Mouse (Mus musculus): Measurements from ENCODE around the gene Ap1s3. TPM values are rescaled to one million over a fixed set of nuclear protein-coding genes. Genes with fewer than 3 reads are reported as not detected.
"Not testable (repeated sequence)": the region's sequence is repeated elsewhere in the genome, so short reads cannot be mapped to it uniquely, and the experiment has no call there.

Gene Ap1s3
- polyA plus RNA-seq, 1 experiment from 2014 or later = 0.13 TPM

DNA sequence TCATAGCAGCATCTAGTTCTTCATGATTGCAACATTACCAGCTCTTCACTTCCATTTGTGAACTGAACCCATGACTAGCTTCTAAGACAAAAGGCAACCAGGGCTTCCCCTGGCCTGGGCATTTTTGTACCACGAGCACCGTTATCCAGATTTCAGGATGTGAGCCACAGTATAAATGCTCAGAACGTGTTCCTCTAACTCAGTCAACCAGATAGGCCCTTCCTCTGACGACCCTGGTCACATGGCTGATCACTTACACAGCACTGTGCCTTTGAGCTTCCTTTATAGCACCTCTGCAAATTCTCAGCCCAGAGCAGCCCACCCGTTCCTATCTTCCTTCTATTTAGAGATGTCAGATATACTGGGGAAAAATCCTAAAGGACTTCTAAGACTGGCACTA, 42.0 kb downstream of the Ap1s3 start:
- Histone ChIP-seq H3K36me3 (no peaks in the 10 kb centered on the region), H3K9ac (replicated peaks) (no peak overlapping the region), H3K4me1 (peaks cover 5% of the 10 kb centered on the region; the same call in 1 of the 2 replicates), H3K4me2 (no peak overlapping the region), H3K27ac (replicated peaks) (no peak overlapping the region), H3K4me3 (replicated peaks) (no peak overlapping the region), H3K9me3 (replicated peaks) (no peaks in the 10 kb centered on the region), H3K27me3 (replicated peaks) (no peaks in the 10 kb centered on the region)
- ATAC-seq (ENCODE audit: low FRiP score) = no peak
- WGBS = 68% methylated on average over 5 of the region's 5 CpGs

DNA sequence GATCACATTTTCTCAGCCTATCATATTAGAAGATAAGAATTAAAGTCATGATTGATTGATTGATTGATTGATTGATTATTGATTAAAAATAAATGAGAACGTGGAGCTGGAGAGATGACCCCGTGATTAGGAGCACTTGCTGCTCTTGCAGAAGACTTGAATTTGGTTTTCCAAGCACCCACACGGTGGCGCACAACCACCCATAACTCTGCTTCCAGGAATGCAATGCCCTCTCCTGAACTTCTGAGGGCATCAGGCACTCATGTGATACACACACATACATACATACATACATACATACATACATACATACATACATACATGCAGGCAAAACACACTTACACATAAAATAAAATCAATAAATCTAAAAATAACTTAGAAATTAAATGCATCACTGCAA, 45.6 kb downstream of the Ap1s3 start:
- no peaks in the 10 kb centered on the region for H3K4me1 ChIP-seq
- H3K9ac ChIP-seq (replicated peaks) = no peak overlapping the region
- no peaks in the 10 kb centered on the region for H3K9me3 ChIP-seq (replicated peaks)
- no peak for ATAC-seq (ENCODE audit: low FRiP score)
- no peaks in the 10 kb centered on the region for H3K36me3 ChIP-seq
- H3K4me3 ChIP-seq (replicated peaks) = no peak overlapping the region
- no peak overlapping the region for H3K27ac ChIP-seq (replicated peaks)
- H3K27me3 ChIP-seq (replicated peaks) = no peaks in the 10 kb centered on the region
- H3K4me2 ChIP-seq = no peak overlapping the region
- 65% methylated on average over 4 of the region's 4 CpGs for WGBS

DNA sequence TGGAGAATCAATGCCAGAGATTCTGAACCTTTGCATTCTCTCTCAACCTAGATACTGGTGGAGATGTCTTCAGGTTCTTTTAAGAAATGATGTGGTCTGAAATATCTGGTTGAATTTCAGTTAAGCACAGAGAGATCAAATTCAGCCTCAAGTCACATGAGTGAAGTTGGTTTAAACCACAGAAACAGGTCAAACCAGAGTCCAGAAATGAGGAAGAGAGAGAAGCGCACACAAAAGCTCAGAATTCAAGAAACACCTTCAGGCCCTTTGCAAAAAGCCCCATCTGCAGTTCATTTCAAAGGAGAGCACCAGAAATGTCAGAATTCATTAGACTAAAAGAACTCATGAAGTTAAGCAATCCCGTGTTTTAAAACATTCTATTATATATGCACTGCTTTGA, 52.3 kb downstream of the Ap1s3 start:
- Histone ChIP-seq H3K9ac (replicated peaks) (no peak overlapping the region), H3K9me3 (replicated peaks) (peaks cover 4% of the 10 kb centered on the region; the same call in 1 of the 2 replicates), H3K36me3 (no peaks in the 10 kb centered on the region), H3K27ac (replicated peaks) (no peak overlapping the region), H3K4me1 (no peaks in the 10 kb centered on the region), H3K4me2 (no peak overlapping the region), H3K27me3 (replicated peaks) (no peaks in the 10 kb centered on the region), H3K4me3 (replicated peaks) (no peak overlapping the region)
- ATAC-seq (ENCODE audit: low FRiP score) = no peak
- WGBS = 94% methylated on average over 2 of the region's 2 CpGs

DNA sequence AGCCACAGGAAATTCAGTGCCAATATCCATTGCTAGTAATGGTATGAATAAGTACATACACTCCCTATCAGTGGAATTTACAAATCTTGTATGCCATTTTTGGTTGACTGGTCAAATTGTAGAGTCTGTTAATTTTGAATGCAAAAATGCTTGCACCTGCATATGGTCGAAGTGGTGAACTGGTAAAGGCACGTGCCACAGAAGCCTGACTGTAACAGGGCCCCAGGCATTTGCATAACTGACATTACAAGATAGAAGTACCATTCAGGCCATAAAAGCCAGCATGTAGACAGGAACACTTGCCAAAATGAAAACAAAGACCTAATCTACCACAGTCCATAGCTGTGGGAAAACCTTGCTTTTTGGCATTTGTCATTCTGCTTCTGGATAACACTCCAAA, 55.3 kb downstream of the Ap1s3 start:
- Histone ChIP-seq H3K4me2 (no peak overlapping the region), H3K4me1 (no peaks in the 10 kb centered on the region), H3K9me3 (replicated peaks) (peaks cover 6% of the 10 kb centered on the region; the same call in 1 of the 2 replicates), H3K9ac (replicated peaks) (no peak overlapping the region), H3K4me3 (replicated peaks) (no peak overlapping the region), H3K27me3 (replicated peaks) (no peaks in the 10 kb centered on the region), H3K36me3 (no peaks in the 10 kb centered on the region), H3K27ac (replicated peaks) (no peak overlapping the region)
- 47% methylated on average over 2 of the region's 2 CpGs for WGBS
- ATAC-seq (ENCODE audit: low FRiP score) = 0 out of 2 replicates have a peak, but pooled peaks have one; percentile 41

DNA sequence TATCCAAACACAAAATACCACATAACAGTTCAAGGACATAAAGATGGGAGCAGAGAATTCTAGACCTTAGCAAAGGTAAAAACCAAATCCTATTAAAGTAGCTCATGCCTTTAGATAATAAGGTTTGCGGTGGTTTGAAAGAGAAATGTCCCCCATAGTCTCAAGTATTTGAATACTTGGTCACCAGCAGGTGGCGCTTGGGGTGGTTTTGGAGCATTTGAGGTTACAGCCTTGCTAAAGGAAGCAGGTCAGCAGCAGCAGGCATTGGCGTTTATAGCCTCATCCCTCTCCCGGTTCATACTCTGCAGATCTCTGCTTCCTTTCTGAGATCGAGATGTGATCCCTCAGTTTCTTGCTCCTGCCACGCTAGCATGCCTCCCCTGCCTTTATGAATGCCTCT, 57.3 kb downstream of the Ap1s3 start:
- H3K4me3 ChIP-seq (replicated peaks) = no peak overlapping the region
- H3K9me3 ChIP-seq (replicated peaks) = peaks cover 6% of the 10 kb centered on the region; the same call in 1 of the 2 replicates
- no peaks in the 10 kb centered on the region for H3K27me3 ChIP-seq (replicated peaks)
- no peak overlapping the region for H3K9ac ChIP-seq (replicated peaks)
- no peaks in the 10 kb centered on the region for H3K36me3 ChIP-seq
- H3K27ac ChIP-seq (replicated peaks) = no peak overlapping the region
- no peaks in the 10 kb centered on the region for H3K4me1 ChIP-seq
- WGBS = 94% methylated on average over 6 of the region's 6 CpGs
- no peak overlapping the region for H3K4me2 ChIP-seq
- ATAC-seq (ENCODE audit: low FRiP score) = no peak

DNA sequence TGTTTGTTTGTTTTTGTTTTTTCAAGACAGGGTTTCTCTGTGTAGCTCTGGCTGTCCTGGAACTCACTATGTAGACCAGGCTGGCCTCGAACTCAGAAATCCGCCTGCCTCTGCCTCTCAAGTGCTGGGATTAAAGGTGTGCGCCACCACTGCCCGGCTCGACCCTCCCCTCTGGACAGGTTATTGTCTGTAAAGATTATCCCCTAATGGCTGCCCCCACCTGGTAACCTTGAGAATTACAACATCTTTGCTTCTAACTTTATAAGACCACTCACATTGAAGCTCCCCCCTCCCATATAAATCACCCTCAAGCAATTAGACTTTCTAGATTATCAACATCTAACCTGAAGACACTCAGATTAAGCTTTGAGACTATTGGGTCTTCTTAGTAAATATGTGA, 60.5 kb downstream of the Ap1s3 start:
- not testable (repeated sequence) for H3K4me2 ChIP-seq; H3K4me3 ChIP-seq (replicated peaks); H3K27ac ChIP-seq (replicated peaks); ATAC-seq (ENCODE audit: low FRiP score); H3K4me1 ChIP-seq; H3K9me3 ChIP-seq (replicated peaks); H3K9ac ChIP-seq (replicated peaks); H3K36me3 ChIP-seq; H3K27me3 ChIP-seq (replicated peaks)
- 93% methylated on average over 5 of the region's 5 CpGs for WGBS

DNA sequence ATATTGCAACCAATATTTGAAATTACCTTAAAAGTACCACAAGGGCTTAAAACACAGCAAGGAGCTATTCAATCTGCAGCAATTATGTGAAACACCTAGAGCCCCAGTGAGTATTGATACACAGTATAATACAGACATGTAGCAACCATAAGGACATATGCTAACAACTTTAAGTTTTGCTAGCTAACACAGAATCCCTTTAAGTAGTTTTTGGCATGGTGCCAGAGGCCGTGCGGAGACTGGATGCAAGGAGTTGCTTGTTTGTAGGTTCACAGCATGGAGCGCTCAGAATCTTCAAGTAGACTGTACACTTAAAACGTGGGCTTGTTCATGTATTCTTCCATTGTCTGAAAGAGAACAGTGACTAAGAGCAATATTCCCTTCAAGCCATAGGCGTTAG, 62.9 kb downstream of the Ap1s3 start:
- not testable (repeated sequence) for H3K4me1 ChIP-seq; H3K36me3 ChIP-seq; H3K4me3 ChIP-seq (replicated peaks); H3K27me3 ChIP-seq (replicated peaks); ATAC-seq (ENCODE audit: low FRiP score); H3K9ac ChIP-seq (replicated peaks); H3K9me3 ChIP-seq (replicated peaks); H3K27ac ChIP-seq (replicated peaks); H3K4me2 ChIP-seq
- 43% methylated on average over 5 of the region's 5 CpGs for WGBS

DNA sequence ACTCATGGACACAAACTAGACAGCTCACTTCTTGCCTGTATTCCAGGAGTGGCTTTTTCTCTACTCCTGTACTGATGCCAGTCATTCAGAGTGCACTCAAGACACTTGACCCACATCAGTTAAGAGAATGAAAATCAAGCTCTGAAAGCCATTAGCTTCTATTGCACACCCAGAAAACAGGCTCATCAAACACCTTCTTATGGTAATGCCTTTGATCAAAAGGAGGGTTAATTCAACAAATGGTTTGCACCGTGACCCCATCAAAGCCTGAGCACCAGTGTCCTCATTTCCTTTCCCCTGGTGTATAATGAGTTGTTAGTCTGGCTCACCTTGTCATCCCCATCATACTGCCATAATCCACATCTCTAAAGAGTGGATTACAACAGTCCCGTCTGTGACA, 69.3 kb downstream of the Ap1s3 start:
- 51% methylated on average over 2 of the region's 2 CpGs for WGBS
- Histone ChIP-seq H3K27me3 (replicated peaks) (no peaks in the 10 kb centered on the region), H3K9me3 (replicated peaks) (no peaks in the 10 kb centered on the region), H3K27ac (replicated peaks) (no peak overlapping the region), H3K4me2 (no peak overlapping the region), H3K4me3 (replicated peaks) (no peak overlapping the region), H3K9ac (replicated peaks) (no peak overlapping the region), H3K36me3 (no peaks in the 10 kb centered on the region), H3K4me1 (no peaks in the 10 kb centered on the region)
- ATAC-seq (ENCODE audit: low FRiP score) = no peak

DNA sequence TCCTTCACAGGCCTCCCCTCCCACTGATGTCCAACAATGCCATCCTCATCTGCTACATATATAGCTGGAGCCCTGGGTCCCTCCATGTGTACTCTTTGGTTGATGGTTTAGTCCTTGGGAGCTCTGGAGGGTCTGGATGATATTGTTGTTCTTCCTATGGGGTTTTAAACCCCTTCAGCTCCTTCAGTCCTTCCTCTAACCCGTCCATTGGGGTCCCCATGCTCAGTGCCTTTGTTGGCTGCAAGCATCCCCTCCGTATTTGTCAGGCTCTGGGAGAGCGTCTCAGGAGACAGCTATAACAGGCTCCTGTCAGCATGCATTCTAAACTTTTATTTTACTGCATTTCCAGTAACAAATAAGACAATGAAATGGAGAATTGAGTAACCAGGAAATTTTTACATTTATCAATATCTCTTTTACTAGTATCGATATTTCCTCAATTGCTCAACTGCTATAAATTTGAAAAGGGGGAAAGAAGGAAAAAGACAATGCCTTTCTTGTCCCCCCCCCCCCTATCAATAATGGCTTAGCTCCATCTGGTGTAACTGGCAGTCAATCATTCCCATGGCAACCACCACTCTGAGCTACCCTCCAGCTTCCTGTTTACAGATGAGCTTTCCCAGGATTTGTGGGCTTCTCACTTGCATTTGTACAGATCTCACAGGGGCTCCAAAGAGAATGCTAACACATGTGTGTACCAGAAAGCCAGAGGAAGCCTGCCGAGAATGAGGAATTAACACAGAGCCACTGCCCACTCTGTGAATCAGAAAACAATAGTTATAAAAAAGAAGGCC, 73.2 kb downstream of the Ap1s3 start:
- peak; percentile 74; the same call in 1 of the 2 replicates for ATAC-seq (ENCODE audit: low FRiP score)
- H3K4me1 ChIP-seq = no peaks in the 10 kb centered on the region
- 12% methylated on average over 5 of the region's 5 CpGs for WGBS
- H3K36me3 ChIP-seq = no peaks in the 10 kb centered on the region
- no peak overlapping the region for H3K27ac ChIP-seq (replicated peaks)
- no peak overlapping the region for H3K4me2 ChIP-seq
- H3K4me3 ChIP-seq (replicated peaks) = no peak overlapping the region
- H3K27me3 ChIP-seq (replicated peaks) = no peaks in the 10 kb centered on the region
- no peak overlapping the region for H3K9ac ChIP-seq (replicated peaks)
- no peaks in the 10 kb centered on the region for H3K9me3 ChIP-seq (replicated peaks)

DNA sequence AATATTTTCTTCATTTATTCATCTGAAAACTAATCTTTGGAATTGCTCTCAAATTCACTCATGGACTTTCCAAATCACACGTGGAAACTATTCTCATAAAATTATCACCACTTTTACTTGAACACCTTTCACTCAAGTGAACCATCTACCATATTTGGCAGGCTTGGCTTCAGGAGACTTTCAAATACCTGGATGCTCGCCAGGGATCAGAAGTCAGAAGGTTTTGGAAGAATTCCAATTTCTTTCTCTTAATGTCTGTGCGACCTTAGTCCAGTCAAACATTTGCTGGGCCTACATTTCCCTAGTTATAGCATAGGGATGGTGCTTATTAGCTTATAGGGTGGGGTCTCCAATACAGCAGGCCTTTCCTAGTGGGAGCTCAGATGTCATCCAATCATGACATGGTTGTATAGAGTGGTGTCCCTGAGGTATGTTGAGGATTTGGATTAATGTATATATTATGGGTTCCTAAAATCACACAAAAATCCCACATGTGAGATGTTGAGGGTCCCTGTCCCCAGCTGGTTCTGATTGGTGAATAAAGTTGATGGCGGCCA, 79.0 kb downstream of the Ap1s3 start:
- Histone ChIP-seq H3K27ac (replicated peaks) (no peak overlapping the region), H3K4me3 (replicated peaks) (no peak overlapping the region), H3K9ac (replicated peaks) (no peak overlapping the region), H3K9me3 (replicated peaks) (no peaks in the 10 kb centered on the region), H3K36me3 (no peaks in the 10 kb centered on the region), H3K27me3 (replicated peaks) (no peaks in the 10 kb centered on the region), H3K4me1 (no peaks in the 10 kb centered on the region), H3K4me2 (no peak overlapping the region)
- ATAC-seq (ENCODE audit: low FRiP score) = no peak
- WGBS = 87% methylated on average over 4 of the region's 4 CpGs

DNA sequence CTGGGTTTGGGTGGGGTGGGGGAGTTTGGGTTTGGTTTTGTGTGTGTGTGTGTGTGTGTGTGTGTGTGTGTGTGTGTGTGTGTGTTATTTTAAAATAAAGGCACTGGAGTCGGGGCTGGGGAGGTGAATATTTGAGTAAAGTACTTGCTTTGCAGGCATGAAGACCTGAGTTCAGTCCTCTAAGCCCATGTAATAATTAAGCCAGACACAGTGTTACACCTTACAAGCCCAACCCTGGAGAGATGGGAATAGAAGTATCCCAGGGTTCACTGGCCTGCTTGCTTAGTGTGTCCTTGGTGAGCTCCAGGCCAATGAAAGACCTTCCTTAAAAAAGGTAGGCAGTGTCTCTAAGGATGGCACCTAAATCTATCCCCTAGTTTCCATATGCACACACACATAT, 80.7 kb downstream of the Ap1s3 start:
- Histone ChIP-seq H3K4me3 (replicated peaks) (no peak overlapping the region), H3K4me2 (no peak overlapping the region), H3K4me1 (no peaks in the 10 kb centered on the region), H3K9ac (replicated peaks) (no peak overlapping the region), H3K27me3 (replicated peaks) (no peaks in the 10 kb centered on the region), H3K27ac (replicated peaks) (no peak overlapping the region), H3K36me3 (no peaks in the 10 kb centered on the region), H3K9me3 (replicated peaks) (no peaks in the 10 kb centered on the region)
- no peak for ATAC-seq (ENCODE audit: low FRiP score)
- 100% methylated on average over 1 of the region's 1 CpGs for WGBS

DNA sequence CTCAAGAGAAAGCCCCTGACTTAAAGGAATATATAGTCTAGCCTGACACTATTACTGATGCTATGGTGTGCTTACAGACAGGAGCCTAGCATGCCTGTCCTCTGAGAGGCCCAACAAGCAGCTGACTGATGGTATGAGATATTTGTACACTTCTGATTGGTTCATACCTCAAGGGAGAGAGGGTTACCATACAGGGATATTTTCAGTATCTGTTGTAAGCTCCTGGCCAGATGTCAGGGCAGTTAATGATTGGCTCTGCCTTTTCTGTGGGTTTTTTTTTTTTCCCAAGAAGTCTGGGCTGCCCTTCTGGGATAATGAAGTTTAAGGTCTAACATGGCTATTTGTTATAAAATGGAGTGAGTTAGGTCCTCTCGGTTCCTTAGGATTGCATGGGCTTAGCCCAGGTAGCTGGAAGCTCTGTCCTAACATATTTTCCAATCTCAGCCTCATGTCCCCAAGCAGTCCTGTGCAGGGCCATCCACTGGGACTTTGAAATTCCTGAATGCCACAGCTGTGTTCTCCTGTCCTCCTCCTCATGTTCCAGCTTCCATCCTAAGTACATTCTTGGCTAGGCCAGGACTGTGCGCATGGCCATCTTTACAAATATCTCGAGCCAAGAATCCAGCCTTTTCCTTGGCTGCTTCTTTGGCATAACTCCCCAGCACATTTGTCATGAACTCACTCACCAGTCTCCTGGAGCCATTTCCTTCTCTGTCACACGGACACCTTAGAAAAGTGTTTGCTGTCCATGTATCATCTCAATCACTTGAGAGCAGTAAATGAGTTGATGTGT, 81.6 kb downstream of the Ap1s3 start:
- H3K9ac ChIP-seq (replicated peaks) = no peak overlapping the region
- WGBS = 88% methylated on average over 4 of the region's 4 CpGs

More for the DNA sequence above, 81.6 kb downstream of the Ap1s3 start:
- Histone ChIP-seq H3K27ac (replicated peaks) (no peak overlapping the region), H3K9me3 (replicated peaks) (no peaks in the 10 kb centered on the region), H3K4me3 (replicated peaks) (no peak overlapping the region), H3K36me3 (no peaks in the 10 kb centered on the region), H3K4me2 (no peak overlapping the region), H3K4me1 (no peaks in the 10 kb centered on the region), H3K27me3 (replicated peaks) (no peaks in the 10 kb centered on the region)
- ATAC-seq (ENCODE audit: low FRiP score) = no peak
